Mouse (Mus musculus) megakaryocyte, adult 5-6 weeks (primary cell): Measurements from ENCODE around the gene Dpy19l2. TPM values are rescaled to one million over a fixed set of nuclear protein-coding genes. Genes with fewer than 3 reads are reported as not detected.
A peak's percentile ranks its signal among the peaks of the same experiment; 100 is the strongest.
"Not testable (repeated sequence)": the region's sequence is repeated elsewhere in the genome, so short reads cannot be mapped to it uniquely, and the experiment has no call there.

ENCODE experiments used
- ATAC-seq: 2 replicates; pipeline ENCODE4 v1.8.0; 2016; ENCODE audit warnings: mild to moderate bottlenecking, inconsistent platforms; ENCODE audit not compliant: poor library complexity, severe bottlenecking
- total RNA-seq, 2 experiments: library from RNA; stranded (forward) in 1 of 2; stranded (reverse) in 1 of 2; fragments of 153-499, 151-499 nt in 1 of 2; fragments of 221-1000, 200-1000 nt in 1 of 2; gene quantifications; 2 replicates each; pipeline versions ENCODE4 v1.2.3 to v1.2.4; 2015 to 2017

Gene Dpy19l2
- not detected in 2 replicates for total RNA-seq (2015)
- not detected in 2 replicates for total RNA-seq (2017)

DNA sequence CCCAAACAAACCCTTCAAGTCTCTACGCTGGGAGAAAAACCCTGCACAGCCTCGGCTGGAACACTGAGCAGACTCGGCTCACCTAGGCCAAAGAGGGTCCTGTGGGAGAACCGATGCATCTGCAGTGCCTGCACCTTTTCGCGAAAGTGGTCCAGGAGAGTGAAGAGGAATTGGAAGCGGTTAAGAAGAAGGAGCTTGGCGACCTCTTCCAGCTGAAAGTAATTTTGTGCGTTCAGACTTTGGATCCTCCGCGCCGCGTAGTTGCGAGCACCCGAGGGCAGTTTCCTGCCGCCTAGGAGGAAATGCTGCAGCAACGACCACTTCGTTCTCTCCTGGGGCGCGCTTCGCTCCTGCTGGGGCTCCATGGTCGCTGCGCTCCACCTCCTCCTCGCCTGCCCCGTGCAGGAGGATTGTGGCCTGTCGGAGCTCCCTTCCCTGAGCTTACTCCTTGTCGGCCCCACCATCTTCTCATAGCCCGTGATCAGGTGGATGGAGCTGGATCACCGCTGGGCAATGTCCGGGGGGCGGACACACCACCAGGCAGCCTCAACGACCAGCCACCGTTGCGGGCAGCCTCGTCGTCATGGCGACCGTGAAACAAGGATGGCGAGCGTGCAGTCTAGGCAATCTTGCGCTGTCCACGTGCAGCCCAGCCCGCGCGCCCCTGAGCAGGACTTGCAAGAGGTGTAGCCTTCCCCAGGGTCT lies at the start of gene Dpy19l2:
Dpy19l2 (minus strand) TSS at position 594 of the 705 bp plus-strand sequence.
- ATAC-seq: no peak

DNA sequence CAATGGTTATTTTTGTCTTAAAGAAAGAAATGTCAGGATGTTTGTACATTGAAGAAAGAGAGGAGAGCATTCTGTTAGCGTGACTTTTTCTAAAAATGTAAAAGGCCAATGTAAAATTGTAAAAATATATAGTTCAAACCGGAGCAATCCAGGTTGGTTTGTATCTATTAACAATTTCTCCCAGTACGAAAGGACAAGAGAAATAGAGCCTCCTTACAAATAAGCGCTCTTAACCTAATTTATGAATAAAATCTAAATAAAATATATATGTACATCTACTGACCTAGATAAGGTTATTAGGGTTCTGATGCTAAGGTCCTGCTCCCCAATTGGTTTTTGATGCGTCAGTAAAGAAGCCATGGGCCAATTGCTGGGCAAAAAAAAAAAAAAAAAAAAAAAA lies 48.9 kb upstream of the Dpy19l2 start:
- ATAC-seq: peak; percentile 68

DNA sequence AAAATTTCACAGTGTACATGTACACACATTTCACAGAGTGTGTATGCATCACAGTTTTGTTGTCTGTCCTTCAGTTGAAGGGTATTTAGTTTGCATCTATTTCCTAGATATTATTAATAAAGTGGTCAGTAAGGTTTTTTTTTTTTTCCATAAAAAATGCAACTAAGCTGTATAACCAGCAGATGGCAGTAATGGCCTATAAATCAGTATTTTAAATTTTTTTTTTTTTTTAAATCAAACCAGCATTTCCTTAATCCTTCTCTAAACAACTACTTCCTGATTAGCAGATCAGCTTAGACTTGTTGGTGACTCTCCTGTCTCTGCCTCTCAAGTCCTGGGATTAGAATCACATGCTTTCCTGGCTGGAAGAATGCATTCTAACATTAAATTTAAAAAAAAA lies 5.2 kb upstream of the Dpy19l2 start:
- ATAC-seq: no peak

DNA sequence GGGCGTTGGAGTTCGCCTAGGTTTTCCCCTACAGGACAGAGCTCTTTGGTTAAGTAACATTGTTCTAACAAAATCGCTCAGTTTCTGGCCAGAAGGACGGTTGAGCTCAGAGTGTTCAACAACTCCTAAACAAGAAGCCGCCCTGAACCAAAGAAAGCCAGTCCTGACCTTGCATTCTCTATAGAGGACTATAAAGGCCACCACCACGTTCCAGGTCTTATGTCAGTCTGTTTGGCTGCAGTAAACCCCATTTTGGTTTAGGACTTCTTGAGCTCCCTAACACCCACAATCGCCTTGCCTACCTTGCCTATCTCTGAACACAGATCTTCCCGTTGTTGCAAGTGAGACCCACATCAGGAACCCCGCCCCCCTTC lies 299 bp upstream of the Dpy19l2 start:
- no peak for ATAC-seq

DNA sequence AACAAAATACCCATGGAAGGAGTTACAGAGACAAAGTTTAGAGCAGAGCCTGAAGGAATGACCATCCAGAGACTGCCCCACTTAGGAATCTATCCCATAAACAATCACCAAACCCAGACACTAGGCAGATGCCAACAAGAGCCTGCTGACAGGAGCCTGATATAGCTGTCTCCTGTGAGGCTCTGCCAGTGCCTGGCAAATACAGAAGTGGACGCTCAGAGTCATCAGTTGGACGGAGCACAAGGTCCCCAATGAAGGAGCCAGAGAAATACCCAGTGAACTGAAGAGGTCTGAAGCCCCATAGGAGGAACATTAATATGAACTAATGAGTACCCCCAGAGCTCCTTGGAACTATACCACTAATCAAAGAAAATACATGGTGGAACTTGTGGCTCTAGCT lies 58.8 kb downstream of the Dpy19l2 start:
- ATAC-seq: not testable (repeated sequence)

DNA sequence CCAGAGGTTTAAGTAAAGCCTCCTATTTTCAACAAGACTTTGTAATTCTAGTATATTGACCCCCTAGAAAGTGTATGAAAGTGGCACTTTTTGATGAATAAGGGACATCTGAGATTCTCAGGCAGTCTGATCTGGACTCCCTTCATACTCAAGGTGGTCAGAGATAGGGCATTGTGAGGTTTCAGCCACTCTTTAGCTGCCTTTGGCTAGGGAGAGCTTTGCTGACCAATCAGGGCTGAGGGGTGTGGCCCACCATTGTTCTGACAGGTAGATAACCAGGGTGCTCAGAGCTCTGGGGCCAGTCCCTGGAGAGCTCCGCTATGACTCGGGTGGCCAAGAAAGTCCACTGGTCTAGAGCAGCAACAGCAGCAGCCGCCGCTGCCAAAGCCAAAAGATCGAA lies 71.2 kb downstream of the Dpy19l2 start, which contains the start of gene Cypt4:
Cypt4 (plus strand) TSS at position 301 of the 400 bp plus-strand sequence.
- ATAC-seq: no peak

DNA sequence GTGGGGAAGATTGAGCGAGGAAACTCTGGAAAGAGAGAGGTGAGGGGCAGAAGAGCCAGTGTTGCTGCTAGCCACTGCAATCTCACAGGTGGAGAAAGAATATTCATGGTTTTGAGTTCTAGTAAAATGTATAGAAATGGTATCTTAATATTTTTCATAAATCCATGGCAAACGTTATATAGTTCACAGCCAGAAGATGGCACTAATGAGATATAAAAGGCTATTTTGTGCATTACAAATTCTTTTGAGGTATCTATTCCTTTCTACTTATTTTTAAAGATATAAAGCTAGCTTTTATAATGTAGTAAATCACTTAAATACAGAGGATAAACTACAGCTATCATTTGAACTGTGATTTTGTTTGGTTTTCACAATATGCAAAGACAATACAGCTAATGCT lies 157.9 kb downstream of the Dpy19l2 start:
- no peak for ATAC-seq

DNA sequence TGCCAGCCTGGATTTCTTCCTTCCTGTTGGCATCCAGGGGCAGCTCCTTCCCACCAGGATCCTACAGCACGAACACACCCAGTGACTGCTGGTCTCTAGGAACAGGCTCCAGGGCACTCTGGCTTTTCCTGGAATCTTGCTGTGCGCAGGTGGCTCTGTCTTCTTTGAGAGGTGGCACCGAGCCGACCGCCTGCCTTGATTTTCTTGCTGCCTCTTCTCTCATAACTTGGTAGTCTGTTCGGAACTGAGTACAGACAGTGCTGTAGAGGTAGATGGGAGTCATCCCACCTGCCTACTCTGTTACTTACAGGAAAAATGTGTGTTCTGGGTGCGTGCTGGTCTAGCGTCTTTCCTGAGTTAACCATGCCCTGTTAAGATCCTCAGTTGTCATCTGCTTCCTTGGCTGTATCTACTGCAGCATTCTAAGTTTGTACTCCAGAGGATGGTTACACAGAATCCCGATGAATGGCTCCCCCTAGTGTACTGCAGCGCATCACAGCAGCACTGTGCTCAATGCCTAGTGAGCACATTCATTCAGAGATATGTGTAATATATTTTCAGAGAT lies 179.4 kb downstream of the Dpy19l2 start:
- ATAC-seq: peak; percentile 69

DNA sequence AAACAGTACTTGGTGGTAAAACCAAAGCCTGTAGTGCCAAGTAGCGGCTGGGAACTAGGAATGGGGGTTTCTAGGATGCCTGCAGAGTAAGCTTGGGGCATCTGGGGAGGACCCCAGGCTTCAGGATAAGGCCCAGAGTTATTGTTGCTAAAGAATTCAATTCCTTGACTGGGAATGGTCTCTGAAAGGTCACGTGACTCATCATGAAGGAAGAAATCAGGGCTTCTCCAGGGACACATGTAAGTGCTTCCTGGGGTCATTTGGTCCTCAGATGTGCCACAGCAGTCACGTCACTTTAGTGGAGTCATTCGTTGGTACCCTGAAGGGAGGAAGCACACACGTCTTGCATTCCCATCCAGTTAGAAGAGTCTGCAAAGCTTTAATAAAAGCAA lies 182.0 kb downstream of the Dpy19l2 start:
- ATAC-seq: no peak

DNA sequence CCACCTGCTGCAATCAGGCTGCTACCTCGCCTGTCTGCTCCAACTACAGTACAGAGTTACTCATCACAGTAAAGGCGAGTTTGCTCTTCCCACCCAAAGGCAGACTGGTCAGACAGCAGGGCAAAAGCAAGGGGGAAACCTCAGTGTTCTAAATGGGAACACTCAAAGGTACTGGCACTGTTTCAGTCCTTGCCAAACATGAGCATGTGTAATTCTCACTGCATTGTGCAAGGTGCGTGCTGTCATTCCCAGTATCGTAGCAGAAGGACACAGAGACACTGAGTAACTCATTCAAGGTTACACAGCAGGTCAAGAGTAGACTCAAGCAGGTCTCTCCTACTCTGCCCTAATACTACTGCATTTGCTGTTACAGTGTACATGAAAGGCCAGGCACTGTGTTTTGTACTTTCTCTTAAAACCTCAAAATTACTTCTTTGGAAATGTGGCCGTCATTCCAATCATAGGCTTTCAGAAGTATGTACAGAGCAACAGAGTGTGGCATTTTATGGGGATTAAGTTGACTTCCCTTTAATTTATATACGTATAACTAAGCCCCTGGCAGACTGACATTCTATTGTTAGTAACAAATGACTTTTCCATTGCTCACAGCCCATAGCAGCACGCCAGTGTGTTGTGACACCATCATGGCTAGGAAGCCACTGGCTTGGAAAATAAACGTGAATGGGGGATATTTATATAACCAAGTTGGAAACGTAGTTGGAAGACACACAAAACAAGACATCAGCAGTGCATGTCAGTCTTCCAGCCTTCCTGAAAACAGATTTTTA lies 182.6 kb downstream of the Dpy19l2 start:
- no peak for ATAC-seq

DNA sequence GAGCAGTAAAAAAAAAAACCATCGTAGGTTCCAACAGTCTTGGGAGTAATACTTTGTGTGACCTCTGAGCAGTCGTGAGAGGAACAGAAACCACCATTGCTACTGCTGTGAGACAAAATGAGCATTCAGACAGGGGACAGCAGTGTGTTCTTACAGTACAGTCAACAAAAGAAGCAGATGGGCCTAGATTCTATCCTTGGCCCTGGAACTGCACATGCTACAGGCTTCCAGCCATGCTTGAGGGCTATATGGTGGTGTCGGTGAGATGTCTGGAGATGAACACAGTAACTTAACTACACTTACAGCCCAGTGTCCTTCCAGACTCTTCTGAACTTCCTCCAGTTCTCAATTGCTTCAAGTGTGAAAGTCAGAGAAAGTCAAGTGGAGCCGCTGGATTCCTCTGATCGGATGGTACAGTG lies 184.0 kb downstream of the Dpy19l2 start:
- peak; percentile 76 for ATAC-seq

DNA sequence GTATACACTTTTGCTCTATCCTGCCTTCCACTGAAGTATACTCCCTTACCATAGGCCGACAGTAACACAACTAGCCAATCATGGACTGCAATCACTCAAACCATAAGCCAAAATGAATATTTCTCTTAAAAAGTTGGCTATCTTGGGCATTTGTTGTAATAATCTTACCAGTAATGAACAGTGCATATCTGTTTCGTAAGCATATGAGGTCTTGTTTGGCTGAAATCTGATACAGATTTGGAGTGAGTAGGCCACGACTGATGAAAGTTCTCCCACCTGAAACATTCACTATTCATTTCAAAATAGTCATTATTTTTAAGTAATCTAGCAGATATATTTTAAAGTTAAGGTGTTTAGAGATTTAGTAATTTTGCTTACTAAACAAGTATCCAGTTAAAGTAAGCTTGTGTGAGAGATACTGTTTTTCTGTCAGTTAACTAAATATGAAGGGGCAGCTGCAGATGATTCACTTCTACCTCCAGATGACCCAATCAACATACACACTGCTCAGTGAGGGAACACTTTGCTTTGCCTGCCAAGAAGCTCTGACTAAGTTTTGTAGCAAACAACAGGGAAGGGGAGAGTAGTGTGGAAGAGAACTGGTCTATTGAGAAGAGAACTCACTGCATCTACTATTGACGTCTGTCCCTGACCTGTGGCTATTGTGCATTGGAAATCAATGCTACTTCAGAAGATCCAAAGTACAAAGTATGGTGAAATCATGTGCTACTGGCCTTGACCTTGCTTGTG lies 184.5 kb downstream of the Dpy19l2 start:
- ATAC-seq: no peak

DNA sequence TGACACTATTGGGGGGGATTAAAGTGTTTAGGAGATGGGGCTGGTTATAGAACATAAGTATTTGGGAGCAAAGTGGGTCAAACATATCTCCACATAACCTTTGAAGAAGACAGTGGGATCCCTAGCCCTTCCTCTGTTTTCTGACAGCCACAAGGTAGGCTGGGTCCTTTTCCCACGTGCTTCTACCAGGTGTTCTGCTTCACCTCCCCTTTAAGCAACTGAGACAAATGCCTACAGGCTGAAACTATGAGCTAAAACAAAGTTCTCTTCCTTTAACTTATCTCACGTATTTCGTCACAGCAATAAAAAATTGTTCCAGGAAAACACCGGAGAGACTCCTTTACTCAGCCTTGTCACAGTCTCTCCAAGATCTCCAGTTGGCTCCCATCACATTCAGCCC lies 187.2 kb downstream of the Dpy19l2 start:
- ATAC-seq: no peak

Other genes with a start within 250 kb of the Dpy19l2 start
- 69.0 and 75.6 TPM in 2 replicates for gene Dpy19l1, start 193.2 kb downstream of the Dpy19l2 start, total RNA-seq (2015)
- gene Dpy19l1, start 193.2 kb downstream of the Dpy19l2 start, total RNA-seq (2017): 95.8 and 98.4 TPM in 2 replicates
- gene Cypt4, start 71.1 kb downstream of the Dpy19l2 start, total RNA-seq (2015): not detected in 2 replicates
- gene Cypt4, start 71.1 kb downstream of the Dpy19l2 start, total RNA-seq (2017): not detected in 2 replicates
- not detected in 2 replicates for gene Tbx20, start 78.0 kb upstream of the Dpy19l2 start, total RNA-seq (2015)
- not detected in 2 replicates for gene Tbx20, start 78.0 kb upstream of the Dpy19l2 start, total RNA-seq (2017)